Mouse (Mus musculus): ENCODE measurements around the gene 4930503B20Rik. TPM values are rescaled to one million over a fixed set of nuclear protein-coding genes. Genes with fewer than 3 reads are reported as not detected.

Gene 4930503B20Rik
- total and polyA plus RNA-seq, 2 experiments from 2014 or later = not detected

DNA sequence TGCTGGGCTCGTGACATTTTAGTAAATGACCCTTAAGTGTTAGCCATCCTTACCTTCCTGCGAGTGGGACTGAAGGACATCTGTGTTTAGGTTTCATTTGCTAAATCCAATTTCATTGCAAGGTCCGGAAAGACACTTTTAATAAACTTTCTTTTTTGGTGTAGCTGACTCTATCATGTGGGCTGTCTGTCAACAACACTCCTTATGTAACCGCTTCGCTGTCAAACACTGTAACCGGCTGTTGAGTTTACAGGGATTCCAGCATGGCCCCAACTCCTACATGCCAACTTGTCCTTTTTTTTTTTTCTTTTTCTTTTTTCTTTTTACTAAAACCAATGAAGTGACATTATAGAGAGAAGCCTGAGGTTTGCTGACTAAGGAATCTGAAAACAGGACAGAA, 52.7 kb downstream of the 4930503B20Rik start:
- Histone ChIP-seq H3K9ac (replicated peaks; ENCODE audit: low read depth, low read length) (no peak overlapping the region), H3K36me3 (replicated peaks; ENCODE audit: control insufficient read depth, insufficient read depth, low read length) (no peaks in the 10 kb centered on the region), H3K9me3 (replicated peaks; ENCODE audit: control insufficient read depth, low read length) (no peaks in the 10 kb centered on the region), H3K4me3 (ENCODE audit: low read depth, low read length) (no peak overlapping the region), H3K27ac (ENCODE audit: low read depth) (no peak overlapping the region), H3K4me2 (ENCODE audit: low read depth, low read length) (no peak overlapping the region), H3K27me3 (ENCODE audit: control insufficient read depth, insufficient read depth, low read length) (no peaks in the 10 kb centered on the region), H3K4me1 (ENCODE audit: control insufficient read depth, insufficient read depth) (peaks cover 6% of the 10 kb centered on the region)
- WGBS = 72% methylated on average over 6 of the region's 6 CpGs
- ATAC-seq (ENCODE audit: insufficient read depth, low read depth) = no peak
- TF ChIP-seq EP300 (IDR thresholded peaks at IDR 0.05; ENCODE audit: low read depth) (no peak), CTCF (IDR thresholded peaks at IDR 0.05; ENCODE audit: low read depth) (no peak)
- DNase-seq (ENCODE audit: low spot score) = no peak

DNA sequence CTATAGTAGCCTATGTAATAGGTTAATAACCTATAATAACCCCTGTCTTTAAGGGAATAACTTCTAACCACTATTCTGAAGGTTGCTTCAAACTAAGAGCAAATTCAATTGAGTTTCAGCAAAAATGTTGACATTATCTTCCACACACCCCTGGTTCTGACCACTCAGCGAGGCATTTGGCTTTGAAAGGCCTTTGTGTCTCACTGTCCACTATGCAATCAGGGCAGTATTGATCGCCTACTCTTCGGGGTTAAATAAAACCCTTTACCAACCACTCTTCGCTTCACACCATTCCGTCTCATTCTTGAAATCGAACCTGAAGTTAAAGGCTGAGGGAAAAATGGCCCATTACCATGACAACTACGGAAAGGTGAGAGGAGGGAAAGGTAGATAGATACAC, 54.3 kb downstream of the 4930503B20Rik start:
- Histone ChIP-seq H3K27ac (ENCODE audit: low read depth) (no peak overlapping the region), H3K36me3 (replicated peaks; ENCODE audit: control insufficient read depth, insufficient read depth, low read length) (no peaks in the 10 kb centered on the region), H3K4me2 (ENCODE audit: low read depth, low read length) (no peak overlapping the region), H3K4me1 (ENCODE audit: control insufficient read depth, insufficient read depth) (peaks cover 6% of the 10 kb centered on the region), H3K4me3 (ENCODE audit: low read depth, low read length) (no peak overlapping the region), H3K27me3 (ENCODE audit: control insufficient read depth, insufficient read depth, low read length) (no peaks in the 10 kb centered on the region), H3K9me3 (replicated peaks; ENCODE audit: control insufficient read depth, low read length) (no peaks in the 10 kb centered on the region), H3K9ac (replicated peaks; ENCODE audit: low read depth, low read length) (no peak overlapping the region)
- TF ChIP-seq EP300 (IDR thresholded peaks at IDR 0.05; ENCODE audit: low read depth) = no peak
- TF ChIP-seq CTCF (IDR thresholded peaks at IDR 0.05; ENCODE audit: low read depth) = no peak
- DNase-seq (ENCODE audit: low spot score) = no peak
- ATAC-seq (ENCODE audit: insufficient read depth, low read depth) = no peak
- 88% methylated on average over 7 of the region's 7 CpGs for WGBS

DNA sequence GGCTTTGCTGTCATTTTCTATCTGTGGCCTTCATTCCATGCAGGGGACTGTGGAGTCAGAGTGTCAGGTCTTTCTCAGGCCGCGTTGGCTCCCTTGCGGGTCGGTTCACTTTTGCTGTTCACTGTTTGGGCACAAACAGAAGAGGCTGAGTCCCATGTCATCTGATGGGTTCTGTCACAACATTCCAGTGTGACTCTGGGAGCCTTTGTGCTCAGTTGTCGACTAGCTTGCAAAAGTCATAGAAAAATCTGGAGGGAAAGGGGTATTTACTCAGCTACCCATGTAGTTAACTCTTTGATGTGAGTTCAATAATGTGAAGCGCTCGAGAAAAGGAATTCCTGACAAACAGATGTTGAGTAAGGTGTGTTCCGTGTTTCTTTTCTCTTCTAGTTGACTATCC, 54.7 kb downstream of the 4930503B20Rik start:
- TF ChIP-seq EP300 (IDR thresholded peaks at IDR 0.05; ENCODE audit: low read depth) (no peak), CTCF (IDR thresholded peaks at IDR 0.05; ENCODE audit: low read depth) (no peak)
- Histone ChIP-seq H3K4me2 (ENCODE audit: low read depth, low read length) (no peak overlapping the region), H3K9ac (replicated peaks; ENCODE audit: low read depth, low read length) (no peak overlapping the region), H3K4me3 (ENCODE audit: low read depth, low read length) (no peak overlapping the region), H3K9me3 (replicated peaks; ENCODE audit: control insufficient read depth, low read length) (no peaks in the 10 kb centered on the region), H3K36me3 (replicated peaks; ENCODE audit: control insufficient read depth, insufficient read depth, low read length) (no peaks in the 10 kb centered on the region), H3K27me3 (ENCODE audit: control insufficient read depth, insufficient read depth, low read length) (no peaks in the 10 kb centered on the region), H3K27ac (ENCODE audit: low read depth) (no peak overlapping the region), H3K4me1 (ENCODE audit: control insufficient read depth, insufficient read depth) (peaks cover 6% of the 10 kb centered on the region)
- 84% methylated on average over 8 of the region's 8 CpGs for WGBS
- DNase-seq (ENCODE audit: low spot score) (no peak), ATAC-seq (ENCODE audit: insufficient read depth, low read depth) (no peak)

DNA sequence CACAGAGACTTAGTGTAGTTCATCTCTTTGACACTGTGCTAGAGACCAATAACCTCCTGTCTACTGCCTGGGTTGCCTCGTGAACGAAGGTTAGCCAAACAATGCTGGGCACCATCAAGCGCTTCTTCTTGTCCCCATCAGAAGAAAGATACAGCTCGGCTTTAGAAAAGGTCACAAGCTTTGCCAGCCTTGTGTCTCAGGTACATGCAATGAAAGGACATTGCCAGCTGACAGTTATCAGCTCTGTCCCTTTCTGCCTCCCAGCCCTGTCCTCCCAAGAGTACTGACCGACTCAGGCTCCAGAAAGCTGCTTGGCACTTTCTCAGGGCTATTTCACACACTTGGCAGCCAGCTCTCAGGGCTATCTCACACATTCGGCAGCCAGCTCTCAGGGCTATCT, 55.7 kb downstream of the 4930503B20Rik start:
- 60% methylated on average over 6 of the region's 6 CpGs for WGBS
- TF ChIP-seq EP300 (IDR thresholded peaks at IDR 0.05; ENCODE audit: low read depth) = no peak
- TF ChIP-seq CTCF (IDR thresholded peaks at IDR 0.05; ENCODE audit: low read depth) = no peak
- DNase-seq (ENCODE audit: low spot score) = no peak

More for the DNA sequence above, 55.7 kb downstream of the 4930503B20Rik start:
- H3K27me3 ChIP-seq (ENCODE audit: control insufficient read depth, insufficient read depth, low read length) = no peaks in the 10 kb centered on the region
- H3K27ac ChIP-seq (ENCODE audit: low read depth) = no peak overlapping the region
- ATAC-seq (ENCODE audit: insufficient read depth, low read depth) = no peak
- H3K4me1 ChIP-seq (ENCODE audit: control insufficient read depth, insufficient read depth) = no peaks in the 10 kb centered on the region
- H3K4me2 ChIP-seq (ENCODE audit: low read depth, low read length) = no peak overlapping the region
- H3K9me3 ChIP-seq (replicated peaks; ENCODE audit: control insufficient read depth, low read length) = no peaks in the 10 kb centered on the region
- no peak overlapping the region for H3K9ac ChIP-seq (replicated peaks; ENCODE audit: low read depth, low read length)
- no peak overlapping the region for H3K4me3 ChIP-seq (ENCODE audit: low read depth, low read length)
- no peaks in the 10 kb centered on the region for H3K36me3 ChIP-seq (replicated peaks; ENCODE audit: control insufficient read depth, insufficient read depth, low read length)

Other genes with a start within 250 kb of the 4930503B20Rik start
- gene Ssx2ip, start 246.7 kb downstream of the 4930503B20Rik start, total RNA-seq (2014; rRNA removed; ENCODE audit: low replicate concordance) = 6.4 and 13.8 TPM in 2 replicates
- gene Ssx2ip, start 246.7 kb downstream of the 4930503B20Rik start, polyA plus RNA-seq (2015; fragmentation: Nextera tagmentation; extraction: Ambion mirVana) = 7.3 and 7.6 TPM in 2 replicates
- gene Ctbs, start 201.5 kb downstream of the 4930503B20Rik start, total RNA-seq (2014; rRNA removed; ENCODE audit: low replicate concordance) = 4.2 and 11.4 TPM in 2 replicates
- 6.6 and 7.4 TPM in 2 replicates for gene Ctbs, start 201.5 kb downstream of the 4930503B20Rik start, polyA plus RNA-seq (2015; fragmentation: Nextera tagmentation; extraction: Ambion mirVana)
- gene Spata1, start 151.6 kb downstream of the 4930503B20Rik start, total RNA-seq (2014; rRNA removed; ENCODE audit: low replicate concordance) = 0.23 and 0.81 TPM in 2 replicates
- 4.1 and 4.4 TPM in 2 replicates for gene Spata1, start 151.6 kb downstream of the 4930503B20Rik start, polyA plus RNA-seq (2015; fragmentation: Nextera tagmentation; extraction: Ambion mirVana)
- gene Gng5, start 151.5 kb downstream of the 4930503B20Rik start, total RNA-seq (2014; rRNA removed; ENCODE audit: low replicate concordance) = 349 and 380 TPM in 2 replicates
- gene Gng5, start 151.5 kb downstream of the 4930503B20Rik start, polyA plus RNA-seq (2015; fragmentation: Nextera tagmentation; extraction: Ambion mirVana) = 1,164 and 1,272 TPM in 2 replicates
- 17.0 and 17.8 TPM in 2 replicates for gene Rpf1, start 129.9 kb downstream of the 4930503B20Rik start, total RNA-seq (2014; rRNA removed; ENCODE audit: low replicate concordance)
- 27.3 and 30.7 TPM in 2 replicates for gene Rpf1, start 129.9 kb downstream of the 4930503B20Rik start, polyA plus RNA-seq (2015; fragmentation: Nextera tagmentation; extraction: Ambion mirVana)
- gene Uox, start 80.9 kb downstream of the 4930503B20Rik start, total RNA-seq (2014; rRNA removed; ENCODE audit: low replicate concordance) = 1.6 and 4.5 TPM in 2 replicates
- gene Uox, start 80.9 kb downstream of the 4930503B20Rik start, polyA plus RNA-seq (2015; fragmentation: Nextera tagmentation; extraction: Ambion mirVana) = 0.05 and 0.10 TPM in 2 replicates
- gene Dnase2b, start 35.7 kb downstream of the 4930503B20Rik start, total RNA-seq (2014; rRNA removed; ENCODE audit: low replicate concordance) = not detected in 2 replicates
- not detected in 2 replicates for gene Dnase2b, start 35.7 kb downstream of the 4930503B20Rik start, polyA plus RNA-seq (2015; fragmentation: Nextera tagmentation; extraction: Ambion mirVana)
- 0.42 and 3.6 TPM in 2 replicates for gene Samd13, start 34.3 kb upstream of the 4930503B20Rik start, total RNA-seq (2014; rRNA removed; ENCODE audit: low replicate concordance)
- 1.8 and 2.8 TPM in 2 replicates for gene Samd13, start 34.3 kb upstream of the 4930503B20Rik start, polyA plus RNA-seq (2015; fragmentation: Nextera tagmentation; extraction: Ambion mirVana)
- 53.1 and 58.6 TPM in 2 replicates for gene Prkacb, start 161.7 kb upstream of the 4930503B20Rik start, total RNA-seq (2014; rRNA removed; ENCODE audit: low replicate concordance)
- 38.0 and 41.7 TPM in 2 replicates for gene Prkacb, start 161.7 kb upstream of the 4930503B20Rik start, polyA plus RNA-seq (2015; fragmentation: Nextera tagmentation; extraction: Ambion mirVana)
- gene Ttll7, start 201.1 kb upstream of the 4930503B20Rik start, total RNA-seq (2014; rRNA removed; ENCODE audit: low replicate concordance) = 6.6 and 6.7 TPM in 2 replicates
- 1.2 and 1.5 TPM in 2 replicates for gene Ttll7, start 201.1 kb upstream of the 4930503B20Rik start, polyA plus RNA-seq (2015; fragmentation: Nextera tagmentation; extraction: Ambion mirVana)

All from heart, postnatal 0 days (tissue).